Mouse (Mus musculus) granulocyte monocyte progenitor cell, adult 5-6 weeks (primary cell): ENCODE data around the gene Npm1. TPM values are rescaled to one million over a fixed set of nuclear protein-coding genes. Genes with fewer than 3 reads are reported as not detected.

Experiments
- ATAC-seq: replicated peaks from 2 replicates; pipeline ENCODE4 v1.8.0; 2016; ENCODE audit warnings: mild to moderate bottlenecking, moderate TSS enrichment, inconsistent platforms; ENCODE audit not compliant: poor library complexity, severe bottlenecking
- total RNA-seq, 2 experiments: library from RNA; stranded (forward) in 1 of 2; stranded (reverse) in 1 of 2; fragments of 200-712, 200-1000 nt in 1 of 2; fragments of >200 nt in 1 of 2; fragmentation: Nextera tagmentation in 1 of 2; gene quantifications; 2 replicates each; pipeline ENCODE4 v1.2.3; 2014 to 2017

Npm1 gene
- total RNA-seq, 2 experiments from 2014 or later, result 2,367 to 3,358 TPM

- ATAC-seq, result peak; percentile 18
Observed at GRCm38 (mm10) chr11:33147572-33148337, 15.3 kb downstream of the Npm1 start.

- ATAC-seq, result 0 out of 2 replicates have a peak, but pooled peaks have one; percentile 7
Observed at GRCm38 (mm10) chr11:33147171-33147571, 15.8 kb downstream of the Npm1 start, which contains the start of gene Fgf18. TSS of gene Fgf18 (minus strand) at chr11:33147400.

- no peak for ATAC-seq
Observed at GRCm38 (mm10) chr11:33146651-33147131, 16.3 kb downstream of the Npm1 start.

- ATAC-seq, result no peak
Observed at GRCm38 (mm10) chr11:33146143-33146497, 16.9 kb downstream of the Npm1 start.

DNA sequence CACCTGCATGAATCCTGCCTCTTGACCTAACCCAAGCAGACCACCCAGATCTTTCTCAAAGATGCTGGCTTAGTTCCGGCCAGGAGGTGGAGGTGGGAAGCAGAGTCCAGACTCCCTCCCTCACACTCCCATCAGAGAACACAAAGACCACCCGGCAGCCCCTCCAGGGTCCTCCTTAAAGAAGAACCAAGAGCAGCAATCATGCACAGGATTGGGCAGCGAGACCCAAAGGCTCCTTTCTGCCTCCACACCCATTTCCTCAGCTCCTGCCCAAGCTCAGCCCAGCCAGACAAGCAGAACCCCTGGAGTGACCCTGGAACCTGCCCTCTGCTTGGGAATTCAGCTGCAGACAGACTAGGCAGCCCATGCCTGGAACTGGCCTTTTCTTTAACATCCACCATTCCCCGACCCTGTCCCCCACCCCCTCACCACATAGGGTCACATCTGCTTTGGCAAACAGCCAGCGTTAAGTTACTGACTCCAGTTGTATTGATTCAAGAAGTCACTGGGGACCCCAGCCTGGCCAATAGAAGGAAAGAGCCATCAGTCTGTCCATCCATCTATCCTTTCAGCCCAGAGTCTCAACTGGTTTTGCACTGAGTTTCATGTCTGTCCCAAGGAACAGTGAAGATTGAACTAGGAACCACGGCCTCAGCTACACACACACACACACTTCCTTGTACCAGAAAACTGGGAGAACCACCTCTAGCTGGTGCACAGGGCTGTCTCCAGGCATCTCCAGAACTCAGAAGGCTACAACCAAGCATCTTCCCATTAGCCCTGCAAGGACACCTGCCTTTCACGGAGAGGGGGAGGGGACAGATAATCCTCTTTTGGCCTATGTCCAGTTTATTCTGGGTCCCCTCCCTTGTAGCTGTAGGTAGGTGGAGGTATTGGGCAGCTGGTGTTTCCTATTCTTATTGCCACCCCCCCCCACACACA is 17.5 kb downstream of the Npm1 start:
- ATAC-seq, result no peak

DNA sequence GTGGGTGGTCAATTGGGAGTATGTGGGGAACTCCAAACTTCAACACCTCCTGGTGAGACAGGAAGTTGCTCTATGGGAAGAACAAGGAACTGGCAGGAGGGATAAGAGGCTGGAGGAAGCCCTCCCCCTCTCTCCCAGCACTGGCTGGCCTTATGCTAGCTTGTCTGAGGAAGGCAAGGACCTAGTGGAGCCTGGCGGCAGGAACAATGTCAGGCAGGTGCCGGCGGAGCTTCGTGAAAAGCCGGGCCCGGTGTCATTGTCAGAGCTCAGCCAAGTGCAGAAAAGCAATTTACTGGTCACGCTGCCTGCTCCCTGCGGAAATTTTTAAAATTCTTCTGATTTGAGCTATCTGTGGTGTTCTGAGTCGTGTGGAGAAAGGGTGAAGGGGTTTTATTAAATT is 19.1 kb downstream of the Npm1 start:
- ATAC-seq, result no peak

GRCm38 (mm10) chr11:33142801-33143200 is 20.2 kb downstream of the Npm1 start:
- ATAC-seq, result no peak

- ATAC-seq, result no peak
Observed at GRCm38 (mm10) chr11:33140111-33140460, 22.9 kb downstream of the Npm1 start.

DNA sequence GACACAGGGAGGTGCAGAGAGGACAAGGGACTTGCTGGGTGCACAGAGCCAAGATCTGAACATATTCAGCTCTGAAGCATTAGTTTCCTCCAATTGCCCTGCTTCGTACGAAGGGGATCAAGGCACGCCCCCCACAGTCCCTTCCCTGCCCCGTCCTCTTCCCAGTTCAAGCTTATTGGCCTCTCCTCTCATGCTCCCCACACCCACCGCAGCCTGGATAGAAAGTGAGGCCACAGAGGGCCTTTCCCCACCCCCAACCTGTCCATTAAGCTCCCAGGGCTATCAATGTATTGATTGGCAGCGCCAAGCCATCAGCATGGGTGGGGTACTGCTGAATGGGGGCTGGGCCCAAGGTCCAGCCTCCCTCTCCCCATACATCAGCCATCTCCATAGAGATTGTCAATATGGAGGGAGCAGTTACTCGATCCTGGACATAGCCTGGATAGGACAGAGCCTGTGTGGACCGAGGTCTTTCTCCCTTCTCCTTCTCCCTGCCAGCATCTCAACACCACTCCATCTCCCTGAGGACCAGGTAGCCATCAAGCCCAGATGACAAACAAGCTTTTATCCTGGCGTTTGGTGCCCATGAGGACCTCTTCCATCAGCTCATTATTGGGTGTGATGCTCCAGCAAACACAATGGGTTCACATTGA is 23.4 kb downstream of the Npm1 start:
- ATAC-seq, result no peak

DNA sequence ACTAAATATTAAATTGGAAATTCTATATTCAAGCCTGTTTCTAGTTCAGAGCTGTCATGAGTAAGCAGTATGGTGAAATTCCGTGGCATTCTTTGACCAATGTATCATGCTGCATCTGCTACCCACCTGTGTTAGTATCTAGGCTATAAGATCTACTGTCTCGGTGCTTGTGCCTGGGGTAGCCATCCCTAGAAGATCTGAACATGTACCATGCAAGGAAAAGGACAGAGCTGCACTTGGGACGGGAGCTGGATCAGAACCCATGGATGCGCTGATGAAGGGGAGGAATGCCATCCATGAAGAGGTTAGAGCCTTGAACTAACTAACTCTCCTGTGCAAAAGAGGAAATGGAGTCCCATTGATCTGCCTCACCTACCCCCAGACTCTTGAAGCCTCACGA is 24.3 kb downstream of the Npm1 start:
- ATAC-seq, result no peak

GRCm38 (mm10) chr11:33134391-33134986 is 28.5 kb downstream of the Npm1 start:
- no peak for ATAC-seq

DNA sequence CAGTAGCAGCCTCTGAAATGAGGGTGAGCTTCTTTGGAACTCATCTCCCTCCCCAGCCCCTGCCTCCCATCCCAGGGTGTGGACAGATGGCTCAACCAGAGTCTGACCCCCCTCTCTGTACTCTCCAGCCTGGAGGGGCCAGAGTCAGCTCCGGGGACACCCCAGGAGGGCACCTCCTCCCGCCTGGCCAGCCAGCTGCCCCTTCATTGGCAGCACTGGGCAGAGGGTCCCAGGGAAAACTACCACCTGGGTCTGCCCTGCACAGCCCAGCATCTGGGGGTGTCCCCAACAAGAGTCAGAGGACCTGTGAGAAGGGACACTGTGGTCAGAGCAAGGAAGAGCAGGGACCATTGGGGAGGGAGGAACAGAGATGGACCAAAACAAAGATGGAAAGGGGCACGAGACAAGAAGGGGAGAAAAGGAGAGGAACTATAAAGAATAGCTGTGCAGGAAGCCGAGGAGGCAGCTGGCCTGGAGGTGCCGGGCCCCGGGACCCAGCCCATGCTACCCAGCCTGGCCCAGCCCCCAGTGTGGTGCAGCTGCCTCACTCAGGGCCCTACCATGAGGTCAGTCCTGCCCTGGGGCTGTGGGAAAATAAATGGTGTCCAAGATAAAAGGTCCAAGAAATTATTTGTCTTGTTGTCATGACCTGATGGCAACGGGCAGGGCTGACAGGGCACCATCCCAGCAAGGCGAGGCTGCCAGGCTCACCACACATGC is 30.2 kb downstream of the Npm1 start:
- no peak for ATAC-seq

DNA sequence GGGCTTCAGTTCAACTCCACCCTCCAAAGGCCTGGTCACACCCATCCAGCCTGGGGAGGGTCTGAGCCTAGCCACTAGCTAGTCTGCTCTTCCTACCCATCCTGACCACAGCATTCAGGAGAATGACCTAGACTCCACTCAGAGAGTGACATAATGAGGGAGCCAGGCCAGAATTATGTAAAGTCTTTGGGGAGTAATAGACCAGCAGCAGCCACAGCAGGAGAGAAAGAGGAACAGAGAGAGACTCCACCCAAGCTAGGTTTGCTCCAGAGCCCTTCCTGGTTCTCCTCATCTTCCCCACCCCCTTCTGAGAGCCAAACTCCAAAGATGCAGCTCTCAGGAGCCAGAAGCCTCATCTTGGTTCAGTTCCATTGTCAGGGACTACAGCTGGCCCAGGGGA is 35.9 kb downstream of the Npm1 start:
- peak; percentile 67 for ATAC-seq

GRCm38 (mm10) chr11:33122575-33123268 is 40.3 kb downstream of the Npm1 start:
- ATAC-seq, result no peak

DNA sequence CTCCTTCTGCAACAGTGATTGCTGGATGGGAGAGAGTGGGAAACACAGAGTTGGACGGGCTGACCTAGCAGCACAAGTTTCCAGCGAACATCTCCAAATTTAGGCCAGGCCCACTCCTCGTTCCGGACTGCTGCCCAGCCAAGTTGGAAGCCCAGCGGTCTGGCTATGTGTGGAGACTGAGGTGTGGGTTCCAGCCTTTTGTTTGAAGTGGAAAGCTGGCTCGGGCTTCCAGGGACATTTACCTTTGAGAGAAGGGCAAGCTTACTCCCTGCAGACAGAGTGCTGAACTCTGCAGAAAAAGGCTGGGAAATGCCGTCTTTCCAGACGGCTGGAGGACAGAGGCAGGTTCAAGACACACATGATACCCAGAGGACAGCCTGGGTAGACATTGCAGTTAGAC is 43.5 kb downstream of the Npm1 start:
- ATAC-seq, result no peak

- no peak for ATAC-seq
Observed at GRCm38 (mm10) chr11:33119116-33119515, 43.9 kb downstream of the Npm1 start.

- ATAC-seq, result no peak
Observed at GRCm38 (mm10) chr11:33118480-33118879, 44.5 kb downstream of the Npm1 start.

DNA sequence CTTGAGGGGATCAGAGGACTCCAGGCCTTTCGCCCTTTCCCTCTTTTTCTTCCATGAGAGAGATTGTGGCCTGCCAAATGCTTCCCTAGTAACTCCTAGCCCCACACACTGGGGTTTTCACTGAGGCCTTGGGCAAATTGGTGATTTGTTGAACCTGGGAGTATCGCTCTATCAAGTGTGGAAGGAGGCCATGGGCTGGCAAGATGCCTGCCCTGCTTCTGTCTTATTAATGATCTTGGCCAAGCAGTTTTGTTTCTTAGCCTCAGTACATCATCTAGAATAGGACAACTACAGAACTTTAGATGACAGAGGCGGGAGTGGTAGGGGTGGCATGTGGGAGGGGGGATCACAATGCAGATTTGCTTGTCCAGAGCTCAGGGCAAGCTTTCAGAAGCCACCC is 47.2 kb downstream of the Npm1 start:
- no peak for ATAC-seq

GRCm38 (mm10) chr11:33112407-33112806 is 50.6 kb downstream of the Npm1 start:
- ATAC-seq, result no peak
